Mouse (Mus musculus): ENCODE data around the gene Tnk2. TPM values are rescaled to one million over a fixed set of nuclear protein-coding genes. Genes with fewer than 3 reads are reported as not detected.

The Tnk2 gene
- total and polyA plus RNA-seq, 2 experiments = 1.9 to 35.7 TPM

- TF ChIP-seq POLR2A (IDR thresholded peaks at IDR 0.05; ENCODE audit: extremely low read depth, insufficient read depth, low read length) (no peak), CTCF (IDR thresholded peaks at IDR 0.05; ENCODE audit: low read depth, low read length) (no peak)
- H3K36me3 ChIP-seq (ENCODE audit: control insufficient read depth, insufficient read depth, low read length) = no peaks in the 10 kb centered on the region
- peaks cover 39% of the 10 kb centered on the region for H3K4me1 ChIP-seq (ENCODE audit: control insufficient read depth, insufficient read depth, low read length)
- H3K27me3 ChIP-seq (ENCODE audit: control insufficient read depth, insufficient read depth, low read length) = no peaks in the 10 kb centered on the region
- no peak overlapping the region for H3K27ac ChIP-seq (replicated peaks; ENCODE audit: insufficient read depth, low read depth, low read length)
- WGBS = 88% methylated on average over 9 of the region's 9 CpGs
- no peaks in the 10 kb centered on the region for H3K79me2 ChIP-seq (ENCODE audit: control insufficient read depth, insufficient read depth, low read length)
- no peak for DNase-seq (ENCODE audit: extremely low read depth, low read depth, low spot score)
- no peak overlapping the region for H3K9ac ChIP-seq (ENCODE audit: low read depth, low read length)
- no peak overlapping the region for H3K4me3 ChIP-seq (ENCODE audit: insufficient read depth, low read depth, low read length)
Observed at GRCm38 (mm10) chr16:32663231-32663858, 19.7 kb downstream of the Tnk2 start.

DNA sequence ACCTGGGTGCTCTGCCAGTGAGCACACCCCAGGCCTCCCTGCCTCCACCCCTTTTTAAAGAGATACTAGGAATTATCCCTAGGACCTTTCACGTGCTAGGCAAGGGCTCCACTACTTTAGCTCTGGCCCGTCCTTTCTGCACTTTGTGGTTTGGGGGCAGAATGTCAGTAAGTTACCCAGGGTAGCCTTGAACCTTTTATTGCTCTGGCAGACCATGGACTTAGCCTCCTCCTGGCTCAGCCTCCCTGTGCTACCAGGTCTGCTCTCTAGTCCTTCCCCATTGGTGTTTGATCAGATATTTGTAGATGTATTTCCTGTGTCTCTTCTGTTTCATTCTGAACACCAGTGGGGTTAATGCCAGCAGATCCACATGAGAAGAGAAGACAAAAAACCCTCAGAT is 20.5 kb downstream of the Tnk2 start:
- Histone ChIP-seq H3K4me3 (ENCODE audit: insufficient read depth, low read depth, low read length) (no peak overlapping the region), H3K27ac (replicated peaks; ENCODE audit: insufficient read depth, low read depth, low read length) (no peak overlapping the region), H3K4me1 (ENCODE audit: control insufficient read depth, insufficient read depth, low read length) (peaks cover 39% of the 10 kb centered on the region), H3K27me3 (ENCODE audit: control insufficient read depth, insufficient read depth, low read length) (no peaks in the 10 kb centered on the region), H3K79me2 (ENCODE audit: control insufficient read depth, insufficient read depth, low read length) (no peaks in the 10 kb centered on the region), H3K9ac (ENCODE audit: low read depth, low read length) (no peak overlapping the region), H3K36me3 (ENCODE audit: control insufficient read depth, insufficient read depth, low read length) (no peaks in the 10 kb centered on the region)
- TF ChIP-seq POLR2A (IDR thresholded peaks at IDR 0.05; ENCODE audit: extremely low read depth, insufficient read depth, low read length) = no peak
- no peak for TF ChIP-seq CTCF (IDR thresholded peaks at IDR 0.05; ENCODE audit: low read depth, low read length)
- 23% methylated on average over 2 of the region's 2 CpGs for WGBS
- peak; percentile 56 for DNase-seq (ENCODE audit: extremely low read depth, low read depth, low spot score)

GRCm38 (mm10) chr16:32665851-32666665 is 22.4 kb downstream of the Tnk2 start:
- Histone ChIP-seq H3K4me3 (ENCODE audit: insufficient read depth, low read depth, low read length) (no peak overlapping the region), H3K27me3 (ENCODE audit: control insufficient read depth, insufficient read depth, low read length) (no peaks in the 10 kb centered on the region), H3K79me2 (ENCODE audit: control insufficient read depth, insufficient read depth, low read length) (no peaks in the 10 kb centered on the region), H3K36me3 (ENCODE audit: control insufficient read depth, insufficient read depth, low read length) (no peaks in the 10 kb centered on the region), H3K9ac (ENCODE audit: low read depth, low read length) (peak overlapping the region; percentile 4), H3K4me1 (ENCODE audit: control insufficient read depth, insufficient read depth, low read length) (peaks cover 26% of the 10 kb centered on the region), H3K27ac (replicated peaks; ENCODE audit: insufficient read depth, low read depth, low read length) (peak overlapping the region; percentile 93)
- peak; percentile 67 for DNase-seq (ENCODE audit: extremely low read depth, low read depth, low spot score)
- no peak for TF ChIP-seq POLR2A (IDR thresholded peaks at IDR 0.05; ENCODE audit: extremely low read depth, insufficient read depth, low read length)
- no peak for TF ChIP-seq CTCF (IDR thresholded peaks at IDR 0.05; ENCODE audit: low read depth, low read length)
- WGBS = 26% methylated on average over 11 of the region's 11 CpGs

DNA sequence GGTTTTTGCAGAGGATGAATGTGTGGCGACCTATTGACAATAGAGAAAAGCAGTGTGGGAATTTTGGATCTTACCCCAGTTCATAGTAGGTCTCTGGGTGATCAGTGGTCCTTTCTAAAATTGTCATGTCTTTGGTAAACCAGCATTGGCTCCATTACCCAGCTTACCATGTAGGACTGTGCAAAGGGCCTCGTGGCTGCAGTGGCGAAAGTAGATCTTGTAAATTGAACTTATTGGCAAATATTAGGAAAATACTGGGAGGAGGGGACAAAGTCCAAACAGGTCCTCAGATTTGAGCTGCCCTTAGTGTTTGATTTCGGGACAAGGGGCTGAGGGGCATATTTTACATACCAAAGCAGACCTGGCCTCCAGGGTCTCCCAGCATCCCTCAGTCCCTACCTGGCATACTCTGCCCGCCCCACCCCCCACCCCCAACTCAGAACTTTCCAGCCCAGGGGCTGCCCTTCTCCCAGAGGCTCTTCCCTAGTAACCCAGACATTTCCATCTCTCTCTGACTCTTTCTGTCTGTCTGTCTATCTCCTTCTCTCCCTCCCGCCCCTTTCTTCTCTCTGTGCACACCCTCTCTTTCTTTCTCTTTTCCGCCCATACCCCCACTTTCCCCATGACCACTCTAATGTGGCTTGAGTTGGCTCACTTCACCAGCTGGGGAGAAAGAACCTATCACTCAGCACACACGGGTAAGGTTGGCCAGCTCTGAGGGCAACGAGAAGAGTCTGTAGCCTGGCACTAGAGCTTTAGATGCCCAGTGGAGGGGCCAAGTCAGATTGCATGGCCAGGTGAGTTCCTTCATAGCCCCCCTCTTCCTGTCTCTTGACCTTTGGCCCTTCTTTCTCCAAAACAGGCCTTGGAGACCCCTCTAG is 23.2 kb downstream of the Tnk2 start:
- 39% methylated on average over 9 of the region's 9 CpGs for WGBS
- TF ChIP-seq POLR2A (IDR thresholded peaks at IDR 0.05; ENCODE audit: extremely low read depth, insufficient read depth, low read length) (no peak), CTCF (IDR thresholded peaks at IDR 0.05; ENCODE audit: low read depth, low read length) (no peak)
- Histone ChIP-seq H3K9ac (ENCODE audit: low read depth, low read length) (peak overlapping the region; percentile 13; the same call in 1 of the 2 replicates), H3K4me1 (ENCODE audit: control insufficient read depth, insufficient read depth, low read length) (peaks cover 23% of the 10 kb centered on the region), H3K79me2 (ENCODE audit: control insufficient read depth, insufficient read depth, low read length) (no peaks in the 10 kb centered on the region), H3K4me3 (ENCODE audit: insufficient read depth, low read depth, low read length) (no peak overlapping the region), H3K36me3 (ENCODE audit: control insufficient read depth, insufficient read depth, low read length) (no peaks in the 10 kb centered on the region), H3K27ac (replicated peaks; ENCODE audit: insufficient read depth, low read depth, low read length) (peak overlapping the region; percentile 93), H3K27me3 (ENCODE audit: control insufficient read depth, insufficient read depth, low read length) (no peaks in the 10 kb centered on the region)
- peak; percentile 93 for DNase-seq (ENCODE audit: extremely low read depth, low read depth, low spot score)

GRCm38 (mm10) chr16:32667552-32667872 is 23.8 kb downstream of the Tnk2 start:
- Histone ChIP-seq H3K4me3 (ENCODE audit: insufficient read depth, low read depth, low read length) (no peak overlapping the region), H3K36me3 (ENCODE audit: control insufficient read depth, insufficient read depth, low read length) (no peaks in the 10 kb centered on the region), H3K27ac (replicated peaks; ENCODE audit: insufficient read depth, low read depth, low read length) (peak overlapping the region; percentile 93), H3K4me1 (ENCODE audit: control insufficient read depth, insufficient read depth, low read length) (peaks cover 27% of the 10 kb centered on the region), H3K27me3 (ENCODE audit: control insufficient read depth, insufficient read depth, low read length) (no peaks in the 10 kb centered on the region), H3K79me2 (ENCODE audit: control insufficient read depth, insufficient read depth, low read length) (no peaks in the 10 kb centered on the region), H3K9ac (ENCODE audit: low read depth, low read length) (no peak overlapping the region)
- TF ChIP-seq POLR2A (IDR thresholded peaks at IDR 0.05; ENCODE audit: extremely low read depth, insufficient read depth, low read length) (no peak), CTCF (IDR thresholded peaks at IDR 0.05; ENCODE audit: low read depth, low read length) (no peak)
- 90% methylated on average over 3 of the region's 3 CpGs for WGBS
- no peak for DNase-seq (ENCODE audit: extremely low read depth, low read depth, low spot score)

Measured in liver, adult 2 months (tissue).